Mouse (Mus musculus): Measurements from ENCODE around the gene Cabp2.

Gene Cabp2

GRCm38 (mm10) chr19:4083826-4084225 lies 2.4 kb downstream of the Cabp2 start:
- no peak for DNase-seq

- DNase-seq: no peak
Measured at GRCm38 (mm10) chr19:4084984-4085383, 3.6 kb downstream of the Cabp2 start.

GRCm38 (mm10) chr19:4086156-4086555 lies 4.8 kb downstream of the Cabp2 start:
- DNase-seq: no peak

- no peak for DNase-seq
Measured at GRCm38 (mm10) chr19:4087090-4087489, 5.7 kb downstream of the Cabp2 start.

GRCm38 (mm10) chr19:4088146-4088545 lies 6.8 kb downstream of the Cabp2 start:
- DNase-seq: no peak

- DNase-seq: no peak
Measured at GRCm38 (mm10) chr19:4089128-4089527, 7.8 kb downstream of the Cabp2 start.

- DNase-seq: no peak
Measured at GRCm38 (mm10) chr19:4090446-4090845, 9.1 kb downstream of the Cabp2 start.

- DNase-seq: no peak
Measured at GRCm38 (mm10) chr19:4091383-4091782, 10.0 kb downstream of the Cabp2 start.

- DNase-seq: no peak
Measured at GRCm38 (mm10) chr19:4092750-4093149, 11.4 kb downstream of the Cabp2 start.

GRCm38 (mm10) chr19:4093772-4094171 lies 12.4 kb downstream of the Cabp2 start:
- DNase-seq: no peak

- DNase-seq: no peak
Measured at GRCm38 (mm10) chr19:4094348-4094747, 13.0 kb downstream of the Cabp2 start.

- DNase-seq: no peak
Measured at GRCm38 (mm10) chr19:4094774-4095303, 13.5 kb downstream of the Cabp2 start.

GRCm38 (mm10) chr19:4095802-4096201 lies 14.4 kb downstream of the Cabp2 start:
- DNase-seq: no peak

- DNase-seq: peak; percentile 100
Measured at GRCm38 (mm10) chr19:4096642-4097440, 15.5 kb downstream of the Cabp2 start, which contains the start of gene Cdk2ap2. Gene Cdk2ap2 (plus strand): TSS chr19:4097182.

- DNase-seq: no peak
Measured at GRCm38 (mm10) chr19:4097441-4097825, 16.1 kb downstream of the Cabp2 start.

- DNase-seq: no peak
Measured at GRCm38 (mm10) chr19:4098426-4098825, 17.0 kb downstream of the Cabp2 start.

- peak; percentile 83 for DNase-seq
Measured at GRCm38 (mm10) chr19:4099056-4099455, 17.7 kb downstream of the Cabp2 start.

GRCm38 (mm10) chr19:4099837-4100717 lies 18.7 kb downstream of the Cabp2 start, which contains the start of gene Pitpnm1:
Gene Pitpnm1 (plus strand): TSS chr19:4099998.
- DNase-seq: peak; percentile 64

- DNase-seq: peak; percentile 84
Measured at GRCm38 (mm10) chr19:4100718-4101261, 19.4 kb downstream of the Cabp2 start.

GRCm38 (mm10) chr19:4101466-4101865 lies 20.1 kb downstream of the Cabp2 start:
- DNase-seq: no peak

GRCm38 (mm10) chr19:4102049-4102448 lies 20.7 kb downstream of the Cabp2 start:
- no peak for DNase-seq

GRCm38 (mm10) chr19:4102626-4103025 lies 21.2 kb downstream of the Cabp2 start:
- no peak for DNase-seq

GRCm38 (mm10) chr19:4103294-4103693 lies 21.9 kb downstream of the Cabp2 start:
- DNase-seq: no peak

Measured in right cerebral cortex, postnatal 25 days (tissue).